Mouse (Mus musculus) lung, adult 10 weeks (tissue): ENCODE measurements around the gene Cela3a. TPM values are rescaled to one million over a fixed set of nuclear protein-coding genes. Genes with fewer than 3 reads are reported as not detected.

Source experiments
- polyA plus RNA-seq: library from polyadenylated mRNA; stranded (reverse); fragments of 350-450 nt; fragmentation: Illumina TruSeq; extraction: RNeasy Lipid Tissue Mini Kit (QIAGEN cat#74804); gene quantifications from one replicate; pipeline ENCODE4 v1.2.3, GENCODE M21; 2014; ENCODE audit warnings: low read depth, low replicate concordance; ENCODE audit not compliant: insufficient read depth

Cela3a gene
- not detected for polyA plus RNA-seq

DNA sequence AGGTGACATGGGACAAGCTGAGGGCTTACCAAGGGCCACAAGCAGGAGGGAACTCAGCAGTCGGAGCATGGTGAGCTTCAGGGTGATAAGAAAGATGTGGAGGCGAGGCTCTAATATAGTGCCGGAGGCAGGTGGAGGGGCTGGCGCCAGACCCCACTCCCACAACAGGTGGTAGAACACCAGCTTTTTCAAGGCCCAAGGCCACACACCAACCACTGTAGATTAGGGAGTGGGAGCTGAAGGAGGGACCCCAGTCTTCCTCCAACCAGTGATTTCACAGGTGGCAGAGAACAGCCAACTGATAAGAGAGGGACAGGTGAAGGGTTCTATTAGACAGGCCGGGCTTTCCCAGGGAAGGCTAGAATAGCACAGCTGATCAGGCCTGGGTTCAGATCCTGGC is at the start of gene Cela3a:
TSS of gene Cela3a (minus strand) at position 101 of the 400 bp plus-strand sequence.

DNA sequence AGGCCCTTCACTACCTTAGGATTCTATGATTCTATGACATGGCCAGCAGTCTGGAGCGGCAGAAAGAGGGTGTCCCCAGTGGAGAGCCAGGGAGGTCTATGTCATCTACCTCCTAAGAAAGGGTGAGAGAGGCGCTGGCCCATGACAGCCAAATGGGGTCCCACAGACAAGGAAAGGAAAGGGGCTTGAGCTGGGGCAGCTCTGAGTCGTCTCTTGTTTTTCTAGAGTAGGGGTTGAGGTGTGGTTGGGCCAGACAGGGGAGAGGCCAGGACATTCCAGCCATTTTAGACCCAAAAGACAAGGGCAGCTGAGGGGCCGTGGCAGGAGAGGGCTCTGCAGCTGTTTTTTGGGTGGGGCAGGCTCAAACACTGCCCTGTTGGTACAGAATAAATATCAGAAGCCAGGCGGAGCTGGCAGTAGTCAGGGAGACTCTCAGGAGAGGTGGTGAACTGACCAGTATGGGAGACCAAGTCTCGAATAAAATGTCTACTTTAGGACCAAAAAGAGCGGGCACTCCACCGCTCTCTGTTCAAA is 43.7 kb upstream of the Cela3a start, which contains the start of gene 1700013G24Rik:
TSS of gene 1700013G24Rik (plus strand) at position 51 of the 534 bp plus-strand sequence.

GRCm38 (mm10) chr4:137430502-137430901 is 20.9 kb upstream of the Cela3a start, which contains the start of gene Cela3b:
Cela3b (minus strand) TSS chr4:137430540.

GRCm38 (mm10) chr4:137357517-137358254 is 51.9 kb downstream of the Cela3a start, which contains the start of gene Cdc42:
Cdc42 (minus strand) TSS chr4:137357720.

Other genes with a start within 250 kb of the Cela3a start
- gene Wnt4, start 132.3 kb downstream of the Cela3a start, polyA plus RNA-seq: 5.3 TPM
- 333 TPM for gene Cdc42, start 52.1 kb downstream of the Cela3a start, polyA plus RNA-seq
- not detected for gene Cela3b, start 20.7 kb upstream of the Cela3a start, polyA plus RNA-seq
- not detected for gene 1700013G24Rik, start 43.5 kb upstream of the Cela3a start, polyA plus RNA-seq
- 36.0 TPM for gene Hspg2, start 59.0 kb upstream of the Cela3a start, polyA plus RNA-seq
- not detected for gene Ldlrad2, start 164.8 kb upstream of the Cela3a start, polyA plus RNA-seq
- gene Usp48, start 184.0 kb upstream of the Cela3a start, polyA plus RNA-seq: 28.4 TPM